Mouse (Mus musculus) c-Kit-positive CD71-negative TER-119-negative erythroid progenitor cells, embryonic 14.5 days (primary cell): ENCODE data around the gene Gm9376.

Experiments
- DNase-seq: peaks from one replicate; pipeline ENCODE4 v3.0.0-alpha.2; 2013; ENCODE audit warnings: low read depth

Gm9376 gene

DNA sequence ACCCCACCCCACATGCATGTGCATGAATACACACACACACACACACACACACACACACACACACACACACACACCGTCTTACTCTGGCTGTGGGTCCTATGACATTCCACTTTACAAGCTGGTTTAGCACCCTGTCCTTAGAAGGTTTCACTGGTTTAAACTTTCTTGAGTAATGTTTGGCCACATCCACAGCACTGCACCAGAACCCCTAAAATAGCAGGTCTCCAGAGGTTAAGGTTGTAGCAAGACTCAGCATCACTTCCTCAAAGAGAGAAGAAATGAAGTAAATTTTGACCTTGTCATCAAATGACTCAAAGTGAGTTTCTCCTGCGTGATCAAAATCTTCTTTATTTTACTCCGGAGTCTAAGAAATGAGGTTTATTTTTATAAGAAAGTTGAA, 15.5 kb downstream of the Gm9376 start:
- no peak for DNase-seq

- no peak for DNase-seq
Measured at GRCm38 (mm10) chr14:118282917-118283316, 16.2 kb downstream of the Gm9376 start.

- DNase-seq = no peak
Measured at GRCm38 (mm10) chr14:118286096-118286495, 19.3 kb downstream of the Gm9376 start.

- DNase-seq = no peak
Measured at GRCm38 (mm10) chr14:118289133-118289532, 22.4 kb downstream of the Gm9376 start.

GRCm38 (mm10) chr14:118290009-118290408, 23.2 kb downstream of the Gm9376 start:
- DNase-seq = no peak

- no peak for DNase-seq
Measured at GRCm38 (mm10) chr14:118302606-118303005, 35.8 kb downstream of the Gm9376 start.

GRCm38 (mm10) chr14:118304560-118304959, 37.8 kb downstream of the Gm9376 start:
- no peak for DNase-seq

DNA sequence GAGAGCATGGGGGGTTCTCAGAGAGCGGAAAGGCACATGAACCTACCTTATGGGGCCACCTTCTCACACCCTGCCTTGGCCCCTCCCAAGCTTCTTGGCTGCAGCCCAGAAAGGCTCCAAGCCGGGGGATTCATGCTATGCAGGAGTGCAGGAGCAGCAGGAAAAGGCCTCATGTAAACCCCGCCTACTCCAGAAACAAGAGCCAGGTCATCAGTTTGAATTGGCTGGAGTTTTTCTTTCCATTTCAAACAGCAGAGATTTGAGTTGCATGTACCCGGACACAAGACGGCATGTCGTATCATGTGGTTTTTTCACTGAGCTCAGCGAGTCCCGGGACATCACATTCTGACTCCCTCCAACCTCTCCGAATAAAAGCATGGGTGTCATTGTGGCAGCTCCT, 39.2 kb downstream of the Gm9376 start:
- DNase-seq = no peak

GRCm38 (mm10) chr14:118307060-118307459, 40.3 kb downstream of the Gm9376 start:
- no peak for DNase-seq

- no peak for DNase-seq
Measured at GRCm38 (mm10) chr14:118311703-118312102, 44.9 kb downstream of the Gm9376 start.

DNA sequence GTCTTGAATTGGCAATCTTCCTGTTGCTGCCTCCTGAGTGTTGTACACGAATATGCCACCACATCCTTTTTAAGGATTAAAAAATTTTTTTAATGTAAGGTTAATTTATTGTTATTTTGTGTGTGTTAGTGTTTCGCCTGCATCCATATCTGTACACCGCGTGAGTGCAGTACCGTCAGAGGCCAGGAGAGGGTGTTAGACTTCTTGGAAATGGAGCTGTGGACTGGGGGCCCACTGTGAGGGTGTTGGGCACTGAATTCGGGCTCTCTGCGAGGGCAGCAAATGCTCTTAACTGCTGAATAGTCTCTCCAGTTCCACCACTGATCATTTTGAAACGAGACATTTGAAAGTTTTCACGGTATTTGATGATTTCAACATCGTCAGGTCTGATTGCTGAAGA, 45.9 kb downstream of the Gm9376 start:
- no peak for DNase-seq

- DNase-seq = no peak
Measured at GRCm38 (mm10) chr14:118313931-118314330, 47.2 kb downstream of the Gm9376 start.

- DNase-seq = no peak
Measured at GRCm38 (mm10) chr14:118317260-118317659, 50.5 kb downstream of the Gm9376 start.
